Mouse (Mus musculus) lung, embryonic 15.5 days (tissue): Measurements from ENCODE around the gene Cdk14. TPM values are rescaled to one million over a fixed set of nuclear protein-coding genes. Genes with fewer than 3 reads are reported as not detected.

ENCODE experiments used
- ATAC-seq: fragments of 200-750 bp; cut with Nextera tagmentation; 2 replicates; pipeline ENCODE4 v1.8.0; 2017; ENCODE audit warnings: moderate number of reproducible peaks, borderline replicate concordance; ENCODE audit not compliant: low FRiP score, low TSS enrichment; ENCODE audit errors: extremely low read depth
- H3K27ac ChIP-seq: fragments of 300-500 bp; sonication (generic); 2 replicates; pipeline ENCODE4 v1.5.1; 2015; ENCODE audit warnings: moderate library complexity, mild to moderate bottlenecking, inconsistent platforms
- H3K27me3 ChIP-seq: fragments of 300-500 bp; sonication (generic); 2 replicates; pipeline ENCODE4 v1.6.1; 2015; ENCODE audit warnings: inconsistent platforms
- H3K36me3 ChIP-seq: fragments of 300-500 bp; sonication (generic); 2 replicates; pipeline ENCODE4 v1.6.1; 2015; ENCODE audit warnings: inconsistent platforms
- H3K4me1 ChIP-seq: fragments of 300-500 bp; sonication (generic); 2 replicates; pipeline ENCODE4 v1.6.1; 2015; ENCODE audit warnings: inconsistent platforms
- H3K4me2 ChIP-seq: fragments of 300-500 bp; sonication (generic); 2 replicates; pipeline ENCODE4 v1.6.1; 2015; ENCODE audit warnings: inconsistent platforms, mild to moderate bottlenecking, moderate library complexity
- H3K4me3 ChIP-seq: fragments of 300-500 bp; sonication (generic); 2 replicates; pipeline ENCODE4 v1.5.1; 2015; ENCODE audit warnings: mild to moderate bottlenecking, inconsistent platforms
- H3K9ac ChIP-seq: fragments of 300-500 bp; sonication (generic); 2 replicates; pipeline ENCODE4 v1.6.1; 2015; ENCODE audit warnings: inconsistent platforms
- H3K9me3 ChIP-seq: fragments of 300-500 bp; sonication (generic); 2 replicates; pipeline ENCODE4 v1.6.1; 2016; ENCODE audit warnings: inconsistent platforms
- WGBS: fragments of 180-500 bp; shearing (Covaris S2); methylation state at CpG from one replicate; pipeline ENCODE4 v1.1.7; 2015; 5-methylcytosine and 5-hydroxymethylcytosine counted together
- polyA plus RNA-seq: library from polyadenylated mRNA; unstranded; fragments of >200 nt; fragmentation: Nextera tagmentation; extraction: Ambion mirVana; gene quantifications from 2 replicates; pipeline ENCODE4 v1.2.1, GENCODE M21; 2015

Gene Cdk14
- polyA plus RNA-seq, 1 experiment from 2014 or later = 33.1 TPM

- Histone ChIP-seq H3K4me2 (no peak overlapping the region), H3K4me1 (no peaks in the 10 kb centered on the region), H3K9me3 (no peaks in the 10 kb centered on the region), H3K27me3 (no peaks in the 10 kb centered on the region), H3K36me3 (no peaks in the 10 kb centered on the region), H3K27ac (no peak overlapping the region), H3K9ac (no peak overlapping the region), H3K4me3 (no peak overlapping the region)
- 56% methylated on average over 13 of the region's 13 CpGs for WGBS
- no peak for ATAC-seq
Observed at GRCm38 (mm10) chr5:4812036-4812729, 607.9 kb downstream of the Cdk14 start.

- Histone ChIP-seq H3K36me3 (no peaks in the 10 kb centered on the region), H3K4me2 (no peak overlapping the region), H3K27me3 (no peaks in the 10 kb centered on the region), H3K4me1 (peaks cover 9% of the 10 kb centered on the region; the same call in 1 of the 2 replicates), H3K4me3 (no peak overlapping the region), H3K9ac (no peak overlapping the region), H3K27ac (no peak overlapping the region), H3K9me3 (no peaks in the 10 kb centered on the region)
- no peak for ATAC-seq
- WGBS = 76% methylated on average over 4 of the region's 4 CpGs
Observed at GRCm38 (mm10) chr5:4805228-4805627, 614.9 kb downstream of the Cdk14 start.

- no peak overlapping the region for H3K4me2 ChIP-seq
- peaks cover 9% of the 10 kb centered on the region; the same call in 1 of the 2 replicates for H3K4me1 ChIP-seq
- no peak for ATAC-seq
- H3K9me3 ChIP-seq = no peaks in the 10 kb centered on the region
- no peak overlapping the region for H3K9ac ChIP-seq
- H3K4me3 ChIP-seq = no peak overlapping the region
- H3K27me3 ChIP-seq = no peaks in the 10 kb centered on the region
- WGBS = 49% methylated on average over 5 of the region's 5 CpGs
- no peak overlapping the region for H3K27ac ChIP-seq
- no peaks in the 10 kb centered on the region for H3K36me3 ChIP-seq
Observed at GRCm38 (mm10) chr5:4803708-4804107, 616.4 kb downstream of the Cdk14 start.

GRCm38 (mm10) chr5:4801971-4802370 is 618.1 kb downstream of the Cdk14 start:
- no peaks in the 10 kb centered on the region for H3K27me3 ChIP-seq
- H3K27ac ChIP-seq = no peak overlapping the region
- no peaks in the 10 kb centered on the region for H3K36me3 ChIP-seq
- H3K4me3 ChIP-seq = no peak overlapping the region
- H3K9me3 ChIP-seq = no peaks in the 10 kb centered on the region
- no peak overlapping the region for H3K4me2 ChIP-seq
- H3K9ac ChIP-seq = no peak overlapping the region
- H3K4me1 ChIP-seq = peaks cover 9% of the 10 kb centered on the region; the same call in 1 of the 2 replicates
- ATAC-seq = no peak

GRCm38 (mm10) chr5:4801096-4801850 is 618.8 kb downstream of the Cdk14 start:
- 77% methylated on average over 8 of the region's 8 CpGs for WGBS
- Histone ChIP-seq H3K36me3 (no peaks in the 10 kb centered on the region), H3K9ac (no peak overlapping the region), H3K27ac (no peak overlapping the region), H3K27me3 (no peaks in the 10 kb centered on the region), H3K4me1 (peaks cover 9% of the 10 kb centered on the region; the same call in 1 of the 2 replicates), H3K9me3 (no peaks in the 10 kb centered on the region), H3K4me2 (no peak overlapping the region), H3K4me3 (no peak overlapping the region)
- ATAC-seq = no peak

- H3K9ac ChIP-seq = no peak overlapping the region
- WGBS = 62% methylated on average over 3 of the region's 3 CpGs
- no peak for ATAC-seq
- H3K4me1 ChIP-seq = 0 out of 2 replicates have a peak, but pooled peaks cover 4% of the 10 kb centered on the region
- no peaks in the 10 kb centered on the region for H3K9me3 ChIP-seq
- H3K36me3 ChIP-seq = no peaks in the 10 kb centered on the region
- H3K27ac ChIP-seq = no peak overlapping the region
- H3K4me3 ChIP-seq = no peak overlapping the region
- no peak overlapping the region for H3K4me2 ChIP-seq
- H3K27me3 ChIP-seq = no peaks in the 10 kb centered on the region
Observed at GRCm38 (mm10) chr5:4791219-4791618, 628.9 kb downstream of the Cdk14 start.

- H3K9me3 ChIP-seq = no peaks in the 10 kb centered on the region
- no peak overlapping the region for H3K4me2 ChIP-seq
- no peak for ATAC-seq
- no peaks in the 10 kb centered on the region for H3K36me3 ChIP-seq
- WGBS = 97% methylated on average over 4 of the region's 4 CpGs
- no peaks in the 10 kb centered on the region for H3K27me3 ChIP-seq
- 0 out of 2 replicates have a peak, but pooled peaks cover 4% of the 10 kb centered on the region for H3K4me1 ChIP-seq
- H3K27ac ChIP-seq = no peak overlapping the region
- H3K9ac ChIP-seq = no peak overlapping the region
- no peak overlapping the region for H3K4me3 ChIP-seq
Observed at GRCm38 (mm10) chr5:4790265-4790664, 629.8 kb downstream of the Cdk14 start.

- WGBS = 80% methylated on average over 3 of the region's 3 CpGs
- 0 out of 2 replicates have a peak, but pooled peaks cover 4% of the 10 kb centered on the region for H3K4me1 ChIP-seq
Observed at GRCm38 (mm10) chr5:4788484-4788883, 631.6 kb downstream of the Cdk14 start.

GRCm38 (mm10) chr5:4786816-4787215 is 633.3 kb downstream of the Cdk14 start:
- Histone ChIP-seq H3K27ac (no peak overlapping the region), H3K4me1 (0 out of 2 replicates have a peak, but pooled peaks cover 4% of the 10 kb centered on the region), H3K4me2 (no peak overlapping the region), H3K9me3 (no peaks in the 10 kb centered on the region), H3K27me3 (no peaks in the 10 kb centered on the region), H3K4me3 (no peak overlapping the region), H3K9ac (no peak overlapping the region), H3K36me3 (no peaks in the 10 kb centered on the region)
- 49% methylated on average over 3 of the region's 3 CpGs for WGBS
- ATAC-seq = no peak

More at GRCm38 (mm10) chr5:4788484-4788883, 631.6 kb downstream of the Cdk14 start:
- no peak overlapping the region for H3K4me2 ChIP-seq
- H3K9ac ChIP-seq = no peak overlapping the region
- no peaks in the 10 kb centered on the region for H3K27me3 ChIP-seq
- H3K4me3 ChIP-seq = no peak overlapping the region
- ATAC-seq = no peak
- H3K36me3 ChIP-seq = no peaks in the 10 kb centered on the region
- no peak overlapping the region for H3K27ac ChIP-seq
- no peaks in the 10 kb centered on the region for H3K9me3 ChIP-seq

GRCm38 (mm10) chr5:4778274-4778673 is 641.8 kb downstream of the Cdk14 start:
- Histone ChIP-seq H3K36me3 (no peaks in the 10 kb centered on the region), H3K27ac (no peak overlapping the region), H3K4me1 (no peaks in the 10 kb centered on the region), H3K9me3 (no peaks in the 10 kb centered on the region), H3K4me3 (no peak overlapping the region), H3K27me3 (no peaks in the 10 kb centered on the region), H3K4me2 (no peak overlapping the region), H3K9ac (no peak overlapping the region)
- WGBS = 84% methylated on average over 3 of the region's 3 CpGs
- no peak for ATAC-seq

- Histone ChIP-seq H3K27ac (no peak overlapping the region), H3K4me1 (no peaks in the 10 kb centered on the region), H3K4me3 (no peak overlapping the region), H3K27me3 (no peaks in the 10 kb centered on the region), H3K4me2 (no peak overlapping the region), H3K36me3 (no peaks in the 10 kb centered on the region), H3K9me3 (no peaks in the 10 kb centered on the region), H3K9ac (no peak overlapping the region)
- WGBS = 69% methylated on average over 2 of the region's 2 CpGs
- no peak for ATAC-seq
Observed at GRCm38 (mm10) chr5:4776495-4776894, 643.6 kb downstream of the Cdk14 start.

- ATAC-seq = no peak
- 62% methylated on average over 9 of the region's 9 CpGs for WGBS
- Histone ChIP-seq H3K9me3 (no peaks in the 10 kb centered on the region), H3K36me3 (no peaks in the 10 kb centered on the region), H3K4me1 (no peaks in the 10 kb centered on the region), H3K9ac (no peak overlapping the region), H3K27ac (no peak overlapping the region), H3K27me3 (no peaks in the 10 kb centered on the region), H3K4me2 (no peak overlapping the region), H3K4me3 (no peak overlapping the region)
Observed at GRCm38 (mm10) chr5:4773090-4773772, 646.9 kb downstream of the Cdk14 start.
